Mouse (Mus musculus): ENCODE measurements at regions not wholly inside any gene's neighbourhood (a gene's known extent, or its start where the extent isn't known, plus 50 kb on each side); places are given as distances from the start of the nearest gene placed in this dataset.

GRCm38 (mm10) chr2:74349809-74350208 is 229.4 kb downstream of the Lnpk start:
- TF ChIP-seq EP300 (IDR thresholded peaks at IDR 0.05; ENCODE audit: low read depth) (no peak), CTCF (IDR thresholded peaks at IDR 0.05; ENCODE audit: low read depth) (no peak)
- no peak overlapping the region for H3K27ac ChIP-seq (ENCODE audit: low read depth)
- H3K4me3 ChIP-seq (ENCODE audit: low read depth, low read length) = no peak overlapping the region
- no peak overlapping the region for H3K9ac ChIP-seq (replicated peaks; ENCODE audit: low read depth, low read length)
- no peak overlapping the region for H3K4me2 ChIP-seq (ENCODE audit: low read depth, low read length)
- 72% methylated on average over 6 of the region's 6 CpGs for WGBS
- ATAC-seq (ENCODE audit: insufficient read depth, low read depth) = no peak
- no peaks in the 10 kb centered on the region for H3K36me3 ChIP-seq (replicated peaks; ENCODE audit: control insufficient read depth, insufficient read depth, low read length)
- DNase-seq (ENCODE audit: low spot score) = no peak
- H3K27me3 ChIP-seq (ENCODE audit: control insufficient read depth, insufficient read depth, low read length) = no peaks in the 10 kb centered on the region
- H3K9me3 ChIP-seq (replicated peaks; ENCODE audit: control insufficient read depth, low read length) = no peaks in the 10 kb centered on the region
- no peaks in the 10 kb centered on the region for H3K4me1 ChIP-seq (ENCODE audit: control insufficient read depth, insufficient read depth)

- Histone ChIP-seq H3K36me3 (replicated peaks; ENCODE audit: control insufficient read depth, insufficient read depth, low read length) (no peaks in the 10 kb centered on the region), H3K27me3 (ENCODE audit: control insufficient read depth, insufficient read depth, low read length) (0 out of 2 replicates have a peak, but pooled peaks cover 3% of the 10 kb centered on the region), H3K9me3 (replicated peaks; ENCODE audit: control insufficient read depth, low read length) (no peaks in the 10 kb centered on the region), H3K4me2 (ENCODE audit: low read depth, low read length) (no peak overlapping the region), H3K4me3 (ENCODE audit: low read depth, low read length) (no peak overlapping the region), H3K9ac (replicated peaks; ENCODE audit: low read depth, low read length) (no peak overlapping the region), H3K4me1 (ENCODE audit: control insufficient read depth, insufficient read depth) (no peaks in the 10 kb centered on the region), H3K27ac (ENCODE audit: low read depth) (no peak overlapping the region)
- TF ChIP-seq CTCF (IDR thresholded peaks at IDR 0.05; ENCODE audit: low read depth) (no peak), EP300 (IDR thresholded peaks at IDR 0.05; ENCODE audit: low read depth) (no peak)
- ATAC-seq (ENCODE audit: insufficient read depth, low read depth) (no peak), DNase-seq (ENCODE audit: low spot score) (no peak)
- WGBS = 71% methylated on average over 9 of the region's 9 CpGs
Measured at GRCm38 (mm10) chr2:74306301-74306700, 272.9 kb downstream of the Lnpk start.

- Histone ChIP-seq H3K9ac (replicated peaks; ENCODE audit: low read depth, low read length) (no peak overlapping the region), H3K4me1 (ENCODE audit: control insufficient read depth, insufficient read depth) (peaks cover 5% of the 10 kb centered on the region; the same call in 1 of the 2 replicates), H3K36me3 (replicated peaks; ENCODE audit: control insufficient read depth, insufficient read depth, low read length) (no peaks in the 10 kb centered on the region), H3K4me2 (ENCODE audit: low read depth, low read length) (peak overlapping the region; percentile 72), H3K9me3 (replicated peaks; ENCODE audit: control insufficient read depth, low read length) (no peaks in the 10 kb centered on the region), H3K4me3 (ENCODE audit: low read depth, low read length) (peak overlapping the region; percentile 39), H3K27ac (ENCODE audit: low read depth) (no peak overlapping the region), H3K27me3 (ENCODE audit: control insufficient read depth, insufficient read depth, low read length) (0 out of 2 replicates have a peak, but pooled peaks cover 10% of the 10 kb centered on the region)
- TF ChIP-seq EP300 (IDR thresholded peaks at IDR 0.05; ENCODE audit: low read depth) (no peak), CTCF (IDR thresholded peaks at IDR 0.05; ENCODE audit: low read depth) (no peak)
- DNase-seq (ENCODE audit: low spot score) (no peak), ATAC-seq (ENCODE audit: insufficient read depth, low read depth) (no peak)
- WGBS = 13% methylated on average over 9 of the region's 9 CpGs
Measured at GRCm38 (mm10) chr2:74300885-74301451, 278.3 kb downstream of the Lnpk start.

- 3% methylated on average over 11 of the region's 11 CpGs for WGBS
- TF ChIP-seq CTCF (IDR thresholded peaks at IDR 0.05; ENCODE audit: low read depth) = peak; percentile 79
- TF ChIP-seq EP300 (IDR thresholded peaks at IDR 0.05; ENCODE audit: low read depth) = no peak
Measured at GRCm38 (mm10) chr2:74300366-74300791, 278.9 kb downstream of the Lnpk start.

GRCm38 (mm10) chr2:74292641-74293040 is 286.6 kb downstream of the Lnpk start:
- TF ChIP-seq CTCF (IDR thresholded peaks at IDR 0.05; ENCODE audit: low read depth) = no peak
- TF ChIP-seq EP300 (IDR thresholded peaks at IDR 0.05; ENCODE audit: low read depth) = no peak
- no peak overlapping the region for H3K9ac ChIP-seq (replicated peaks; ENCODE audit: low read depth, low read length)
- ATAC-seq (ENCODE audit: insufficient read depth, low read depth) (no peak), DNase-seq (ENCODE audit: low spot score) (no peak)
- H3K36me3 ChIP-seq (replicated peaks; ENCODE audit: control insufficient read depth, insufficient read depth, low read length) = no peaks in the 10 kb centered on the region
- no peak overlapping the region for H3K4me3 ChIP-seq (ENCODE audit: low read depth, low read length)
- H3K4me2 ChIP-seq (ENCODE audit: low read depth, low read length) = no peak overlapping the region
- WGBS = 79% methylated on average over 7 of the region's 7 CpGs
- H3K9me3 ChIP-seq (replicated peaks; ENCODE audit: control insufficient read depth, low read length) = no peaks in the 10 kb centered on the region
- no peaks in the 10 kb centered on the region for H3K27me3 ChIP-seq (ENCODE audit: control insufficient read depth, insufficient read depth, low read length)
- H3K27ac ChIP-seq (ENCODE audit: low read depth) = no peak overlapping the region
- no peaks in the 10 kb centered on the region for H3K4me1 ChIP-seq (ENCODE audit: control insufficient read depth, insufficient read depth)

More at GRCm38 (mm10) chr2:74300366-74300791, 278.9 kb downstream of the Lnpk start:
- ATAC-seq (ENCODE audit: insufficient read depth, low read depth) (no peak), DNase-seq (ENCODE audit: low spot score) (peak; percentile 79)
- Histone ChIP-seq H3K9ac (replicated peaks; ENCODE audit: low read depth, low read length) (no peak overlapping the region), H3K9me3 (replicated peaks; ENCODE audit: control insufficient read depth, low read length) (no peaks in the 10 kb centered on the region), H3K4me3 (ENCODE audit: low read depth, low read length) (peak overlapping the region; percentile 39), H3K4me2 (ENCODE audit: low read depth, low read length) (peak overlapping the region; percentile 72), H3K4me1 (ENCODE audit: control insufficient read depth, insufficient read depth) (peaks cover 5% of the 10 kb centered on the region; the same call in 1 of the 2 replicates), H3K36me3 (replicated peaks; ENCODE audit: control insufficient read depth, insufficient read depth, low read length) (no peaks in the 10 kb centered on the region), H3K27me3 (ENCODE audit: control insufficient read depth, insufficient read depth, low read length) (0 out of 2 replicates have a peak, but pooled peaks cover 10% of the 10 kb centered on the region), H3K27ac (ENCODE audit: low read depth) (no peak overlapping the region)

Measured in heart, postnatal 0 days (tissue).